Mouse (Mus musculus) erythroblast, embryonic 14.5 days (primary cell): ENCODE data around the gene Nlrp4e.
"Not testable (repeated sequence)": the region's sequence is repeated elsewhere in the genome, so short reads cannot be mapped to it uniquely, and the experiment has no call there.

Experiments used
- GATA1 ChIP-seq: IDR thresholded peaks from 2 replicates; pipeline ENCODE4 v1.6.1; 2012; ENCODE audit warnings: low read length, inconsistent platforms, mixed read lengths
- TAL1 ChIP-seq: IDR thresholded peaks from 3 replicates; pipeline ENCODE4 v1.6.1; 2012; ENCODE audit warnings: low read length, inconsistent platforms, mixed read lengths

DNA sequence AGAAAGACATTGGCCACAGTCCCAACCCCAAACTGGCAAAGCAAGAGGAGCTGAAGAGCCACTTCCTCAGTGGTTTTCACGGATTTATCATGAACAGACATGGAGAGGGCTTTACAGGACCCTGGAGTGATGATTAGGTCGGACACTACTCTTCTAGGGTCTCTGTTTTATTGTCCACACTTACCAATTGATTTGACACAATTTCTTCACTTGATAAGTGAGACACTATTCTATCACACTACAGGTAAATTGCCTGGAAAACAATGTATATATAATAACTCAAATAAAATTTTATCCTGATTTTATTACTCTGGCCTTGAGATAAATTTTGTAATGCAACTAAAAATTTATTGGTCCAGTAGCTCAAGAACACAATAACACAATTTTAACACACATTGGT is 49.4 kb upstream of the Nlrp4e start, which contains the start of gene Vmn1r166:
- not testable (repeated sequence) for TF ChIP-seq GATA1, TAL1
